Mouse (Mus musculus): ENCODE data around the gene Ankrd28. TPM values are rescaled to one million over a fixed set of nuclear protein-coding genes. Genes with fewer than 3 reads are reported as not detected.

The Ankrd28 gene
- polyA plus RNA-seq, 1 experiment, result 6.5 TPM

DNA sequence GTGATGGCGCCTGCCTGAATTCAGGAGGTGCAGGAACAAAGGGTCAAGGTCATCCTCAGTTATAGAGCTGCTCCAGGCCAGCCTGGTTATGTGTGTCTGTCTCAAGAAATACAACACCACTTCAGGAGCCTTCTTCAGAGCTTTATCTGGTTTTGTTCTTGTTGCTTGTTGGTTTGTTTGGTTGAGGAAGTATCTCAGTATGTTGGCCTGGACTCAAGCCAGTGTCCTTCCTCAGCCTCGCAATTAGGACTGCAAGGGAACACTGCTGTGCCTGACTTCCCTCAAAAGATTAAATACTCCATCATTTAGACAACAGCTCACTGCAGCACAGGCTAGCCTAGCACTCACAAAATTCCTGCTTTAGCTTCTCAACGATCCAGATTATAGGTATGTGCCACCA is 109.2 kb downstream of the Ankrd28 start:
- no peaks in the 10 kb centered on the region for H3K27me3 ChIP-seq (ENCODE audit: control insufficient read depth, insufficient read depth, insufficient read length)
- no peak overlapping the region for H3K4me2 ChIP-seq (ENCODE audit: low read depth)
- H3K36me3 ChIP-seq (ENCODE audit: control insufficient read depth, insufficient read depth), result peaks cover 54% of the 10 kb centered on the region
- no peak for TF ChIP-seq CEBPB (IDR thresholded peaks at IDR 0.05; ENCODE audit: insufficient read depth, poor library complexity, severe bottlenecking)
- no peak for TF ChIP-seq MAX (IDR thresholded peaks at IDR 0.05; ENCODE audit: low read depth)
- TF ChIP-seq MYOG (IDR thresholded peaks at IDR 0.05; ENCODE audit: control insufficient read depth in 1 of 3, insufficient read depth in 1 of 3, insufficient read length in 2 of 3, low read depth in 2 of 3), result no peak
- TF ChIP-seq POLR2A (IDR thresholded peaks at IDR 0.05; ENCODE audit: insufficient read length, low read depth), result no peak
- no peak for TF ChIP-seq SRF (IDR thresholded peaks at IDR 0.05; ENCODE audit: control insufficient read depth, insufficient read length, low read depth)
- TF ChIP-seq TCF12 (IDR thresholded peaks at IDR 0.05; ENCODE audit: insufficient read depth, poor library complexity, severe bottlenecking), result no peak
- no peak for TF ChIP-seq MYOD1 (IDR thresholded peaks at IDR 0.05; ENCODE audit: control insufficient read depth in 1 of 3, insufficient read length in 2 of 3, low read depth in 2 of 3)
- TF ChIP-seq POLR2AphosphoS2 (IDR thresholded peaks at IDR 0.05; ENCODE audit: insufficient read length, low read depth), result no peak
- TF ChIP-seq USF1 (IDR thresholded peaks at IDR 0.05; ENCODE audit: low read depth), result no peak
- no peak for TF ChIP-seq E2F4 (IDR thresholded peaks at IDR 0.05; ENCODE audit: insufficient read depth)
- H3K4me3 ChIP-seq, result no peak overlapping the region
- H3K79me2 ChIP-seq (ENCODE audit: control insufficient read depth, insufficient read depth), result no peaks in the 10 kb centered on the region
- H3ac ChIP-seq (ENCODE audit: control insufficient read depth, insufficient read length), result no peak overlapping the region

DNA sequence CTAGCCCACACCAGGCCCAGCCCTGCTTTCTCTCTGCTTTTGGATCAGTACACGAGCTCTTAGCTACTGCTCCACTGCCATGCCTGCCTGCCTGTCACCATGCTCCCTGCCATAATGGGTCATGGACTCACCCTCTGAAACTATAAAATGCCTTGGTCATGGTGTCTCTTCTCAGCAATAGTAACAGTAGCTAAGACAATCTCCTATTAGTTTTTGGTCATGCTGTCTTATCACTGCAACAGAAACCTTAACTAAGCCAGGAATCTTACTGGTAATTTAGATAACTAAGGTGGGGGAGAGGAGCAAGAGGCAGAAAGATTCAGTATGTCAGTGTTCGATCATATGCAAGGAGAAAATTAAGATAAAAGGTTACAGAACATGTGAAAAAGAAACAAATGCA is 112.1 kb downstream of the Ankrd28 start:
- H3K27me3 ChIP-seq (ENCODE audit: control insufficient read depth, insufficient read depth, insufficient read length), result no peaks in the 10 kb centered on the region
- no peaks in the 10 kb centered on the region for H3K79me2 ChIP-seq (ENCODE audit: control insufficient read depth, insufficient read depth)
- peaks cover 72% of the 10 kb centered on the region for H3K36me3 ChIP-seq (ENCODE audit: control insufficient read depth, insufficient read depth)
- no peak overlapping the region for H3K4me2 ChIP-seq (ENCODE audit: low read depth)
- no peak overlapping the region for H3ac ChIP-seq (ENCODE audit: control insufficient read depth, insufficient read length)
- TF ChIP-seq SRF (IDR thresholded peaks at IDR 0.05; ENCODE audit: control insufficient read depth, insufficient read length, low read depth), result no peak
- no peak for TF ChIP-seq MAX (IDR thresholded peaks at IDR 0.05; ENCODE audit: low read depth)
- no peak for TF ChIP-seq MYOD1 (IDR thresholded peaks at IDR 0.05; ENCODE audit: control insufficient read depth in 1 of 3, insufficient read length in 2 of 3, low read depth in 2 of 3)
- TF ChIP-seq POLR2AphosphoS2 (IDR thresholded peaks at IDR 0.05; ENCODE audit: insufficient read length, low read depth), result no peak
- no peak for TF ChIP-seq USF1 (IDR thresholded peaks at IDR 0.05; ENCODE audit: low read depth)
- no peak for TF ChIP-seq MYOG (IDR thresholded peaks at IDR 0.05; ENCODE audit: control insufficient read depth in 1 of 3, insufficient read depth in 1 of 3, insufficient read length in 2 of 3, low read depth in 2 of 3)
- no peak for TF ChIP-seq REST (IDR thresholded peaks at IDR 0.05; ENCODE audit: insufficient read depth, insufficient read length)
- H3K4me3 ChIP-seq, result no peak overlapping the region

DNA sequence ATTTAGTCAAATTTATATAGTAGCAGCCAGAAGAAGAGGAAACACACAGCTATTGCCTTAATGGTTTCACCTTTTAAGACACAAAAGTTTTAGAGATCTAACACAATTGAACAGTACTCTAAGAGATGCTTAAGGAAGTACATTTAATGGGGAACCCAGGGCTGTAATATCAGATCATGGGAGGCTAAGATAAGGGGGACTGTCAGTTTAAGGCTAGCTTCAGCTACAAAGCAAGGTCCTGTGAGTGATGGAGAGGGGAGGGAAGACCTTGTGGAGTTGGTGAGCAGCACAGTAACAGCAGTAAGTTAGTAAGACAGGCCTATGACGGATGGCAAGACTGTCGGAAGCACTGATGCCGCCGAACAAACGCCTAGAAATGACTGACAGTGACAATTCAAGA is 113.1 kb downstream of the Ankrd28 start:
- H3K27me3 ChIP-seq (ENCODE audit: control insufficient read depth, insufficient read depth, insufficient read length), result no peaks in the 10 kb centered on the region
- H3K4me2 ChIP-seq (ENCODE audit: low read depth), result no peak overlapping the region
- H3K79me2 ChIP-seq (ENCODE audit: control insufficient read depth, insufficient read depth), result no peaks in the 10 kb centered on the region
- TF ChIP-seq TCF3 (IDR thresholded peaks at IDR 0.05; ENCODE audit: insufficient read length, low read depth), result no peak
- no peak for TF ChIP-seq E2F4 (IDR thresholded peaks at IDR 0.05; ENCODE audit: insufficient read depth)
- TF ChIP-seq MAX (IDR thresholded peaks at IDR 0.05; ENCODE audit: low read depth), result no peak
- no peak for TF ChIP-seq TCF12 (IDR thresholded peaks at IDR 0.05; ENCODE audit: insufficient read depth, poor library complexity, severe bottlenecking)
- TF ChIP-seq MYOG (IDR thresholded peaks at IDR 0.05; ENCODE audit: control insufficient read depth in 1 of 3, insufficient read depth in 1 of 3, insufficient read length in 2 of 3, low read depth in 2 of 3), result no peak
- no peak for TF ChIP-seq CEBPB (IDR thresholded peaks at IDR 0.05; ENCODE audit: insufficient read depth, poor library complexity, severe bottlenecking)
- no peak for TF ChIP-seq SRF (IDR thresholded peaks at IDR 0.05; ENCODE audit: control insufficient read depth, insufficient read length, low read depth)
- TF ChIP-seq POLR2A (IDR thresholded peaks at IDR 0.05; ENCODE audit: insufficient read length, low read depth), result no peak
- TF ChIP-seq REST (IDR thresholded peaks at IDR 0.05; ENCODE audit: insufficient read depth, insufficient read length), result no peak
- TF ChIP-seq MYOD1 (IDR thresholded peaks at IDR 0.05; ENCODE audit: control insufficient read depth in 1 of 3, insufficient read length in 2 of 3, low read depth in 2 of 3), result no peak
- TF ChIP-seq USF1 (IDR thresholded peaks at IDR 0.05; ENCODE audit: low read depth), result no peak
- TF ChIP-seq POLR2AphosphoS2 (IDR thresholded peaks at IDR 0.05; ENCODE audit: insufficient read length, low read depth), result no peak
- peaks cover 70% of the 10 kb centered on the region for H3K36me3 ChIP-seq (ENCODE audit: control insufficient read depth, insufficient read depth)
- no peak overlapping the region for H3ac ChIP-seq (ENCODE audit: control insufficient read depth, insufficient read length)
- no peak overlapping the region for H3K4me3 ChIP-seq

DNA sequence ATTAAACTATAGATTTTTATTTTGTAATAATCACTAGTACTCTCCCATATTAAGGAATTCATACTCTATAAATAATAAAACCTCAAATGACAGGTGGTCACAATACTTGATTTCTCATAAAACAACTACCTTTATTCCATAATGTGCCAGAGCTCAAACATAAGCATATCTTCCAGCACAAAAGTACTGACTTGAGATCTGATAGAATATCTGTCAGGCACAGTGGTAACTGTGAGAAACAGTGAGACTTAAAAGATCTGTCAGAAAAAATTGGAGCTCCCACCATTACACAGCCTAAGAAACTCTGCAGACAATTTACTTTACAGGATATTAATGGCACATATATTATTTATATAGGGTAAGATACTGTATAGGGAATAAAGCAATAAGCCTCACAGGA is 114.8 kb downstream of the Ankrd28 start:
- Histone ChIP-seq H3K4me3 (no peak overlapping the region), H3K36me3 (ENCODE audit: control insufficient read depth, insufficient read depth) (peaks cover 69% of the 10 kb centered on the region), H3K27me3 (ENCODE audit: control insufficient read depth, insufficient read depth, insufficient read length) (no peaks in the 10 kb centered on the region), H3K79me2 (ENCODE audit: control insufficient read depth, insufficient read depth) (no peaks in the 10 kb centered on the region), H3ac (ENCODE audit: control insufficient read depth, insufficient read length) (no peak overlapping the region), H3K4me2 (ENCODE audit: low read depth) (no peak overlapping the region)
- TF ChIP-seq SRF (IDR thresholded peaks at IDR 0.05; ENCODE audit: control insufficient read depth, insufficient read length, low read depth) (no peak), TCF12 (IDR thresholded peaks at IDR 0.05; ENCODE audit: insufficient read depth, poor library complexity, severe bottlenecking) (no peak), CEBPB (IDR thresholded peaks at IDR 0.05; ENCODE audit: insufficient read depth, poor library complexity, severe bottlenecking) (no peak), POLR2A (IDR thresholded peaks at IDR 0.05; ENCODE audit: insufficient read length, low read depth) (no peak), REST (IDR thresholded peaks at IDR 0.05; ENCODE audit: insufficient read depth, insufficient read length) (no peak)

DNA sequence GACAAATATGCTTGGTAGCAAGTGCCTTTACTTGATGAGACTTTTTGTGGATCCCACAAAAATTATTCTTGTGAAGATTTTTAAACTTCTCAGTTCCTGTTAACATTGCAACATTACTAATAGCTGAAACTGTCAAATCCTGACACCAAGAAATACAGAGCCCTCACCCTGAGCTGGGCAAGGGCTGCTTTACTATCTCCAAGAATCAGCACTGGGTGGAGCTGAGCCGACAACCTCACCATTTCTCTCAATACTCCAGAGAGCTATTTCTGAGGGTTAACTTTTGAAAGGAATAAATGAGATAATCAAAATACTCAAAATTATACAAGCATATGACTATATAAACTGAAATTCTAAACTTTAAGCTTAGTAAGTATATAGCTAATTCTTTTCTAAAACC is 121.1 kb downstream of the Ankrd28 start:
- Histone ChIP-seq H3ac (ENCODE audit: control insufficient read depth, insufficient read length) (no peak overlapping the region), H3K36me3 (ENCODE audit: control insufficient read depth, insufficient read depth) (peaks cover 65% of the 10 kb centered on the region), H3K27me3 (ENCODE audit: control insufficient read depth, insufficient read depth, insufficient read length) (no peaks in the 10 kb centered on the region), H3K4me3 (no peak overlapping the region), H3K4me2 (ENCODE audit: low read depth) (no peak overlapping the region), H3K79me2 (ENCODE audit: control insufficient read depth, insufficient read depth) (no peaks in the 10 kb centered on the region)
- TF ChIP-seq SRF (IDR thresholded peaks at IDR 0.05; ENCODE audit: control insufficient read depth, insufficient read length, low read depth) (no peak), MAX (IDR thresholded peaks at IDR 0.05; ENCODE audit: low read depth) (no peak), TCF12 (IDR thresholded peaks at IDR 0.05; ENCODE audit: insufficient read depth, poor library complexity, severe bottlenecking) (no peak), USF1 (IDR thresholded peaks at IDR 0.05; ENCODE audit: low read depth) (no peak), E2F4 (IDR thresholded peaks at IDR 0.05; ENCODE audit: insufficient read depth) (no peak), MYOG (IDR thresholded peaks at IDR 0.05; ENCODE audit: control insufficient read depth in 1 of 3, insufficient read depth in 1 of 3, insufficient read length in 2 of 3, low read depth in 2 of 3) (no peak), MYOD1 (IDR thresholded peaks at IDR 0.05; ENCODE audit: control insufficient read depth in 1 of 3, insufficient read length in 2 of 3, low read depth in 2 of 3) (no peak), POLR2AphosphoS2 (IDR thresholded peaks at IDR 0.05; ENCODE audit: insufficient read length, low read depth) (no peak), TCF3 (IDR thresholded peaks at IDR 0.05; ENCODE audit: insufficient read length, low read depth) (no peak), POLR2A (IDR thresholded peaks at IDR 0.05; ENCODE audit: insufficient read length, low read depth) (no peak), CEBPB (IDR thresholded peaks at IDR 0.05; ENCODE audit: insufficient read depth, poor library complexity, severe bottlenecking) (no peak)

All from myocyte (in vitro differentiated cells).